Mouse (Mus musculus): ENCODE results near the gene Fev. TPM values are rescaled to one million over a fixed set of nuclear protein-coding genes. Genes with fewer than 3 reads are reported as not detected.

The Fev gene
- polyA plus RNA-seq, 1 experiment from 2014 or later = 0.46 TPM

DNA sequence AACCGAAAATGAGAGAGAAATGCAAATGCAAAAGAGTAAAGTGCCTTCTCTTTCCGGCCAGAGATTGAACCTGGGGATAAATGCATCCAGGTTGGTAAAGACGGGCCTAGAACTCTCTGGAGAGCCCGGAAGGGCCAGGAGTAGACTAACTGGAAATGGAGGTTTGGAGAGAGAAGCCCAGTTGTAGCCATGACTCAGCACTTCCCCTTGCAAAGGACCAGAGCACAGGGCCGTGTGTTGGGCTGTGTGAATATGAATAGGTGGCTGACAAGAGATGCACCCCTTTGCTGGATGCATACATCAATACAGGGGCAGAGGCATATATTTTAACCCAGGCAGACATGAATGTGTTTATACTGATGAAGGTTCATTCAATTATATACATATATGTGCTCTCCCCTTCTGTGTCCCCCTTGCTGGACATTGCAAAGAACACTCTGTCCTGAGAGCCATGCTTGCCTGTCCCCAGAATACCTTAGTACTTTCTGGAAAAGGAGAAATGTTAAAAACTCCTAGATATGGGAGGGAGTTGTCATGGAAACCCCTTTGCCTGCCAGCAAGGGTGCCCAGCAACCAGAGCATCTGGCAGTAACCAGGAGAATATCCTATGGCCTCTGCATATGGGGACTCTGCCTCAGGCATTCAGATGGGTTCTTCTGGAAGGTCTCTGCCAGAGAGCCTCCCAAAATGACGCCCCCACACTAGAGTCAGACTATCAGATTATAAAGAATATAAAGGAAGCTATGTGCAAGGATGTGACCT lies 25.8 kb downstream of the Fev start:
- Histone ChIP-seq H3K9me3 (no peaks in the 10 kb centered on the region), H3K36me3 (no peaks in the 10 kb centered on the region), H3K4me3 (no peak overlapping the region), H3K9ac (replicated peaks) (no peak overlapping the region), H3K4me1 (peaks cover 44% of the 10 kb centered on the region), H3K27me3 (peaks cover 19% of the 10 kb centered on the region), H3K4me2 (replicated peaks) (peak overlapping the region; percentile 89; the same call in 1 of the 2 replicates), H3K27ac (replicated peaks) (no peak overlapping the region)
- ATAC-seq (replicated peaks) = no peak
- WGBS = 42% methylated on average over 6 of the region's 6 CpGs

DNA sequence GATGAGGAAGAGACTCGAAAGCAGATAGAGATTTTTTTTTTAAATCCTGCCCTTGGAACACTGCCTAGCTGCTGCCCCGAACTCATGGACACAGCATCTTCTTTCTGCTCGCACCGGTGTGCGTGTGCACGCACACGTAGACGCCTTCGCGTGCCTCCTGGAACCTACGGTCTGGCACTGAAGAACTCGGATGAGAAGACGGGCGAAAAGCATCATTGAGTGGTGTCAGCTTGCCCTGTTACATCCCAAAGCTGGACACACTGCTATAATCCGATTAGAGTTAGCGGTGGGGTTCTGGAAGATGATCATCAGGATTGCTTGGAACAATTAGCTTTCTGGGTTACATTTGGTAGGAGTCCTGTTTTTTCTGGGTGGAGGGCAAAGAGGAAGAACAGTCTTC lies 26.4 kb downstream of the Fev start:
- Histone ChIP-seq H3K27me3 (peaks cover 19% of the 10 kb centered on the region), H3K36me3 (no peaks in the 10 kb centered on the region), H3K27ac (replicated peaks) (no peak overlapping the region)

GRCm38 (mm10) chr1:74858171-74858719 lies 27.0 kb downstream of the Fev start:
- Histone ChIP-seq H3K27me3 (peaks cover 19% of the 10 kb centered on the region), H3K27ac (replicated peaks) (no peak overlapping the region)

More for the DNA sequence above, 26.4 kb downstream of the Fev start:
- peak overlapping the region; percentile 27 for H3K9ac ChIP-seq (replicated peaks)
- peak overlapping the region; percentile 76 for H3K4me3 ChIP-seq
- H3K4me2 ChIP-seq (replicated peaks) = peak overlapping the region; percentile 89
- 2% methylated on average over 16 of the region's 16 CpGs for WGBS
- peaks cover 47% of the 10 kb centered on the region for H3K4me1 ChIP-seq
- H3K9me3 ChIP-seq = no peaks in the 10 kb centered on the region
- ATAC-seq (replicated peaks) = no peak

GRCm38 (mm10) chr1:74857677-74858076 lies 27.5 kb downstream of the Fev start:
- H3K9me3 ChIP-seq = no peaks in the 10 kb centered on the region
- H3K27me3 ChIP-seq = peaks cover 21% of the 10 kb centered on the region
- peaks cover 47% of the 10 kb centered on the region for H3K4me1 ChIP-seq
- no peak overlapping the region for H3K27ac ChIP-seq (replicated peaks)
- no peaks in the 10 kb centered on the region for H3K36me3 ChIP-seq
- H3K4me2 ChIP-seq (replicated peaks) = peak overlapping the region; percentile 89
- no peak for ATAC-seq (replicated peaks)
- H3K9ac ChIP-seq (replicated peaks) = peak overlapping the region; percentile 52
- H3K4me3 ChIP-seq = peak overlapping the region; percentile 76
- 3% methylated on average over 4 of the region's 4 CpGs for WGBS

More at GRCm38 (mm10) chr1:74858171-74858719, 27.0 kb downstream of the Fev start:
- Histone ChIP-seq H3K4me1 (peaks cover 47% of the 10 kb centered on the region), H3K4me3 (peak overlapping the region; percentile 76), H3K36me3 (no peaks in the 10 kb centered on the region), H3K9ac (replicated peaks) (peak overlapping the region; percentile 52), H3K4me2 (replicated peaks) (peak overlapping the region; percentile 89), H3K9me3 (no peaks in the 10 kb centered on the region)
- WGBS = under 1% methylated on average over 29 of the region's 29 CpGs
- ATAC-seq (replicated peaks) = peak; percentile 46

- H3K27me3 ChIP-seq = peaks cover 25% of the 10 kb centered on the region
- H3K4me2 ChIP-seq (replicated peaks) = peak overlapping the region; percentile 89
- 3% methylated on average over 20 of the region's 20 CpGs for WGBS
- ATAC-seq (replicated peaks) = no peak
- H3K4me1 ChIP-seq = peaks cover 47% of the 10 kb centered on the region
- peak overlapping the region; percentile 76 for H3K4me3 ChIP-seq
- H3K9ac ChIP-seq (replicated peaks) = peak overlapping the region; percentile 52; the same call in 1 of the 2 replicates
- H3K27ac ChIP-seq (replicated peaks) = no peak overlapping the region
- no peaks in the 10 kb centered on the region for H3K36me3 ChIP-seq
- H3K9me3 ChIP-seq = no peaks in the 10 kb centered on the region
Observed at GRCm38 (mm10) chr1:74857201-74857600, 28.0 kb downstream of the Fev start.

- peaks cover 49% of the 10 kb centered on the region for H3K4me1 ChIP-seq
Observed at GRCm38 (mm10) chr1:74856791-74857190, 28.4 kb downstream of the Fev start.

DNA sequence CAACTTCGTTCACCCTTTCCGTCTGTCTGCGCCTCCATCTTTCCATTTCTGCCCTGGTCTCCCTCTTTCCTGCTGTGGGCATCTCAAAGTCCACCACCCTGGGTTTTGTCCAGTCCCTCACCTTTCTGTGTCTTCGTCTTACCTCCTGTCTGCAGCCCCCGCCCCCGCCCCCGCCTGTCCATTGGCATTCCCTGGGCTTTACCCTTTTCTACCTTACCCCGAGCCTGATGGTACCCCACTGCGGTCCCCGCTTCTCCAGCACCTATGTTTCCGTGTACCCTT lies 28.8 kb downstream of the Fev start:
- Histone ChIP-seq H3K4me1 (peaks cover 53% of the 10 kb centered on the region), H3K9ac (replicated peaks) (peak overlapping the region; percentile 82), H3K4me2 (replicated peaks) (peak overlapping the region; percentile 89), H3K27me3 (peaks cover 27% of the 10 kb centered on the region), H3K27ac (replicated peaks) (no peak overlapping the region), H3K4me3 (peak overlapping the region; percentile 76), H3K36me3 (no peaks in the 10 kb centered on the region), H3K9me3 (no peaks in the 10 kb centered on the region)
- ATAC-seq (replicated peaks) = no peak
- WGBS = 4% methylated on average over 11 of the region's 11 CpGs

More at GRCm38 (mm10) chr1:74856791-74857190, 28.4 kb downstream of the Fev start:
- H3K4me2 ChIP-seq (replicated peaks) = peak overlapping the region; percentile 89
- H3K9me3 ChIP-seq = no peaks in the 10 kb centered on the region
- peak overlapping the region; percentile 82; the same call in 1 of the 2 replicates for H3K9ac ChIP-seq (replicated peaks)
- no peak overlapping the region for H3K27ac ChIP-seq (replicated peaks)
- no peaks in the 10 kb centered on the region for H3K36me3 ChIP-seq
- peaks cover 27% of the 10 kb centered on the region for H3K27me3 ChIP-seq
- H3K4me3 ChIP-seq = peak overlapping the region; percentile 76
- 3% methylated on average over 7 of the region's 7 CpGs for WGBS
- no peak for ATAC-seq (replicated peaks)

DNA sequence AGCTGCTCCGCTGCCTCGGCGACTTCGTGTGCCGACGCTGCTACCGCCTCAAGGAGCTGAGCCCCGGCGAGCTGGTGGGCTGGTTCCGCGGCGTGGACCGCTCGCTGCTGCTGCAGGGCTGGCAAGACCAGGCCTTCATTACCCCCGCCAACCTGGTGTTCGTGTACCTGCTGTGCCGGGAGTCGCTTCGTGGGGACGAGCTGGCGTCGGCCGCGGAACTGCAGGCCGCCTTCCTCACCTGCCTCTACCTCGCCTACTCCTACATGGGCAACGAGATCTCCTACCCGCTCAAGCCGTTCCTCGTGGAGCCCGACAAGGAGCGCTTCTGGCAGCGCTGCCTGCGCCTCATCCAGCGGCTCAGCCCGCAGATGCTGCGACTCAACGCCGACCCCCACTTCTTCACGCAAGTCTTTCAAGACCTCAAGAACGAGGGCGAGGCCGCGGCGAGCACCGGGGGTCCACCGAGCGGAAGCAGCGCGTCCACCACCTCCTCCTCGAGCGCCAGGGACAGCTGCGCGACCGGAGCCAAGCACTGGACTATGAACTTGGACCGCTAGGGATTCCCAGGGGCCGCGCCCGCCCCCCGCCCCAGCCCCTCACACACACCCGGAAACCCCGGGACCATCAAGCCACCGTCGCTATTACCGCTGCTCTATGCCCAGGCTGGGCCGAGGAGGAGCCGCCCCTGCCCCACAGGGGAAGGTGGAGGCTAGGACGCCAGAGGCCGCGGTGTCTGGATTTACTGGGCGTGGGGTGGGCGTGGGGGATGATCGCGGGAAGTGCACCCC lies 29.4 kb downstream of the Fev start:
- H3K4me1 ChIP-seq = peaks cover 57% of the 10 kb centered on the region
- H3K4me2 ChIP-seq (replicated peaks) = peak overlapping the region; percentile 89
- peak overlapping the region; percentile 76 for H3K4me3 ChIP-seq
- 1% methylated on average over 74 of the region's 74 CpGs for WGBS
- no peak overlapping the region for H3K27ac ChIP-seq (replicated peaks)
- no peaks in the 10 kb centered on the region for H3K36me3 ChIP-seq
- peak overlapping the region; percentile 82 for H3K9ac ChIP-seq (replicated peaks)
- peaks cover 30% of the 10 kb centered on the region for H3K27me3 ChIP-seq
- no peaks in the 10 kb centered on the region for H3K9me3 ChIP-seq
- no peak for ATAC-seq (replicated peaks)

DNA sequence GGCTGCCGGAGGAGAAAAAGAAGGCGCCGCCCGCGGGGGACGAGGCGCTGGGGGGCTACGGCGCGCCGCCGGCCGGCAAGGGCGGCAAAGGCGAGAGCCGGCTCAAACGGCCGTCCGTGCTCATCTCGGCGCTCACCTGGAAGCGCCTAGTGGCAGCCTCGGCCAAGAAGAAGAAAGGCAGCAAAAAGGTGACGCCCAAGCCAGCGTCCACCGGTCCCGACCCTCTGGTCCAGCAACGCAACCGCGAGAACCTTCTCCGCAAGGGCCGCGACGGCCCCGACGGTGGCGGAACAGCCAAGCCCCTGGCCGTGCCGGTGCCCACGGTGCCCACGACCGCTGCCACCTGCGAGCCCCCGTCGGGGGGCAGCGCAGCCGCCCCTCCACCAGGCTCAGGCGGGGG lies 30.1 kb downstream of the Fev start:
- H3K9ac ChIP-seq (replicated peaks) = peak overlapping the region; percentile 82

DNA sequence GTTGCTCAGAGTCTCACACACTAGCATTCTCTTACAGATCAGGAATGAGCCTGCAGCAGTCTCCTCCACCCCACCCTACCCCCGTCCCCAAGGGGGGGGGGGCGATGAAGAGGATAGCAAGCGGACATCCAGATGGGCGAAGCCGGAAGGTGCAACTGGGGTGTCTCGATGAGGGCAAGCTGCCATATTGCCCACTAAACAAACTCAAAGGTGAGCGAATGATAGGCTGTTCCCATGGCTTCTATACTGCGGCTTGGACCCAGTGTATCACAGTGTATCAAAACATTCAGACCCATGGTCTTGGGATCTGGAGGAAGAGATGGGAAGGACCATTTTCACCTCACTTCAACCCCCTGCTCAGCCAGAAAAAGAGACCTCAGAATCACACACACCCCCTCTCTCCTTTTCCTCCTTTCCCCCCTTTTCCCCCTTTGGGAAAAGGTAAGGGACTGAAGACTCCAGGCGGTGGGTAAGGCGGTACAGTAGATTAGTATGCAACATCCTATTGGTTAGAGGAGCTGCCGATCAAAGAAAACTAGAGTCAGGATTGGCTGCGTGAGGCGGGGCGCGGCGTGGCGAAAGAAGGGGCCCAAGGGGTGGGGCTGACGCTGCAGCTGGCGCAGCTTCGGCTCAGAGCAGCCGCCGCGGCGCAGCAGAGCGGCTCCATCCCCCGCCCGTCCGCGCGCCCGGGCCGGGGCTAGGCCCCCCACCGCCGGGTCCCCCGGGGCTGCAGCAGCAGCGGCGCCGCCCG lies 30.7 kb downstream of the Fev start, which contains the start of gene Cdk5r2:
TSS of gene Cdk5r2 (plus strand) at position 629 of the 751 bp plus-strand sequence.
- peaks cover 33% of the 10 kb centered on the region for H3K27me3 ChIP-seq
- peak; percentile 94 for ATAC-seq (replicated peaks)
- H3K4me1 ChIP-seq = peaks cover 57% of the 10 kb centered on the region
- H3K4me3 ChIP-seq = peak within 1 kb of the TSS; percentile 76
- H3K36me3 ChIP-seq = no peaks in the 10 kb centered on the region
- H3K4me2 ChIP-seq (replicated peaks) = peak within 1 kb of the TSS; percentile 89
- H3K9ac ChIP-seq (replicated peaks) = peak within 1 kb of the TSS; percentile 82
- no peaks in the 10 kb centered on the region for H3K9me3 ChIP-seq
- peak within 1 kb of the TSS; percentile 70 for H3K27ac ChIP-seq (replicated peaks)
- WGBS = 3% methylated on average over 38 of the region's 39 CpGs

More for the DNA sequence above, 30.1 kb downstream of the Fev start:
- Histone ChIP-seq H3K4me3 (peak overlapping the region; percentile 76), H3K36me3 (no peaks in the 10 kb centered on the region), H3K9me3 (no peaks in the 10 kb centered on the region), H3K27ac (replicated peaks) (peak overlapping the region; percentile 70), H3K4me1 (peaks cover 57% of the 10 kb centered on the region), H3K27me3 (peaks cover 33% of the 10 kb centered on the region), H3K4me2 (replicated peaks) (peak overlapping the region; percentile 89)
- ATAC-seq (replicated peaks) = no peak
- under 1% methylated on average over 34 of the region's 48 CpGs for WGBS

GRCm38 (mm10) chr1:74851001-74851775 lies 34.0 kb downstream of the Fev start:
- no peak for ATAC-seq (replicated peaks)
- Histone ChIP-seq H3K9me3 (no peaks in the 10 kb centered on the region), H3K27me3 (peaks cover 19% of the 10 kb centered on the region), H3K4me2 (replicated peaks) (no peak overlapping the region), H3K9ac (replicated peaks) (no peak overlapping the region), H3K36me3 (no peaks in the 10 kb centered on the region), H3K27ac (replicated peaks) (no peak overlapping the region), H3K4me1 (peaks cover 26% of the 10 kb centered on the region), H3K4me3 (no peak overlapping the region)
- WGBS = 8% methylated on average over 6 of the region's 6 CpGs

Data from forebrain, embryonic 15.5 days (tissue).